Mouse (Mus musculus): Measurements from ENCODE around the gene Gm5796. TPM values are rescaled to one million over a fixed set of nuclear protein-coding genes. Genes with fewer than 3 reads are reported as not detected.
"Not testable (repeated sequence)": the region's sequence is repeated elsewhere in the genome, so short reads cannot be mapped to it uniquely, and the experiment has no call there.

Gene Gm5796
- not detected in 2 replicates for polyA plus RNA-seq (2015; fragmentation: Nextera tagmentation; extraction: Ambion mirVana)

GRCm38 (mm10) chr14:4023641-4024040 lies at the start of gene Gm5796:
Gene Gm5796 (plus strand): TSS chr14:4023941.
- not testable (repeated sequence) for H3K9me3 ChIP-seq (ENCODE audit: control insufficient read depth, low read length); H3K4me3 ChIP-seq (ENCODE audit: low read length); H3K27me3 ChIP-seq (ENCODE audit: control insufficient read depth, insufficient read depth, low read depth, low read length); H3K36me3 ChIP-seq (ENCODE audit: control insufficient read depth, insufficient read depth, low read length); H3K9ac ChIP-seq (ENCODE audit: low read length); H3K27ac ChIP-seq (ENCODE audit: low read length); H3K4me1 ChIP-seq (replicated peaks; ENCODE audit: control insufficient read depth, insufficient read depth, low read length); ATAC-seq (ENCODE audit: low read depth); H3K4me2 ChIP-seq (ENCODE audit: low read depth, low read length)
- 80% methylated on average over 1 of the region's 3 CpGs for WGBS

- H3K27ac ChIP-seq (ENCODE audit: low read length); H3K4me3 ChIP-seq (ENCODE audit: low read length); H3K4me2 ChIP-seq (ENCODE audit: low read depth, low read length); H3K9me3 ChIP-seq (ENCODE audit: control insufficient read depth, low read length); H3K36me3 ChIP-seq (ENCODE audit: control insufficient read depth, insufficient read depth, low read length); ATAC-seq (ENCODE audit: low read depth); H3K4me1 ChIP-seq (replicated peaks; ENCODE audit: control insufficient read depth, insufficient read depth, low read length); H3K27me3 ChIP-seq (ENCODE audit: control insufficient read depth, insufficient read depth, low read depth, low read length); H3K9ac ChIP-seq (ENCODE audit: low read length): not testable (repeated sequence)
- 71% methylated on average over 1 of the region's 3 CpGs for WGBS
These were observed 25.6 kb upstream of the Gm5796 start, which contains the start of gene Gm3099 for GRCm38 (mm10) chr14:3998094-3998493. Gene Gm3099 (plus strand): TSS chr14:3998394.

- WGBS: 61% methylated on average over 2 of the region's 3 CpGs
- H3K4me3 ChIP-seq (ENCODE audit: low read length); H3K4me1 ChIP-seq (replicated peaks; ENCODE audit: control insufficient read depth, insufficient read depth, low read length); H3K9me3 ChIP-seq (ENCODE audit: control insufficient read depth, low read length); H3K4me2 ChIP-seq (ENCODE audit: low read depth, low read length); H3K36me3 ChIP-seq (ENCODE audit: control insufficient read depth, insufficient read depth, low read length); ATAC-seq (ENCODE audit: low read depth); H3K27ac ChIP-seq (ENCODE audit: low read length); H3K9ac ChIP-seq (ENCODE audit: low read length); H3K27me3 ChIP-seq (ENCODE audit: control insufficient read depth, insufficient read depth, low read depth, low read length): not testable (repeated sequence)
These were observed 60.1 kb downstream of the Gm5796 start, which contains the start of gene Gm3115 for GRCm38 (mm10) chr14:4083820-4084219. Gene Gm3115 (plus strand): TSS chr14:4084120.

Other genes starting within 250 kb of the Gm5796 start
- gene Gm3002, start 213.9 kb upstream of the Gm5796 start, polyA plus RNA-seq (2015; fragmentation: Nextera tagmentation; extraction: Ambion mirVana): 0.26 TPM in 2 replicates
- not detected in 2 replicates for gene Gm3033, start 177.7 kb upstream of the Gm5796 start, polyA plus RNA-seq (2015; fragmentation: Nextera tagmentation; extraction: Ambion mirVana)
- gene Gm2916, start 139.8 kb upstream of the Gm5796 start, polyA plus RNA-seq (2015; fragmentation: Nextera tagmentation; extraction: Ambion mirVana): not detected in 2 replicates
- not detected in 2 replicates for gene Gm3029, start 92.2 kb upstream of the Gm5796 start, polyA plus RNA-seq (2015; fragmentation: Nextera tagmentation; extraction: Ambion mirVana)
- not detected in 2 replicates for gene Gm3095, start 60.4 kb upstream of the Gm5796 start, polyA plus RNA-seq (2015; fragmentation: Nextera tagmentation; extraction: Ambion mirVana)
- not detected in 2 replicates for gene Gm3099, start 25.5 kb upstream of the Gm5796 start, polyA plus RNA-seq (2015; fragmentation: Nextera tagmentation; extraction: Ambion mirVana)
- gene Gm3115, start 60.2 kb downstream of the Gm5796 start, polyA plus RNA-seq (2015; fragmentation: Nextera tagmentation; extraction: Ambion mirVana): not detected in 2 replicates
- gene Gm8108, start 86.6 kb downstream of the Gm5796 start, polyA plus RNA-seq (2015; fragmentation: Nextera tagmentation; extraction: Ambion mirVana): 0.16 and 0.36 TPM in 2 replicates
- gene Gm3127, start 141.1 kb downstream of the Gm5796 start, polyA plus RNA-seq (2015; fragmentation: Nextera tagmentation; extraction: Ambion mirVana): not detected in 2 replicates
- 0.23 and 0.33 TPM in 2 replicates for gene Gm2974, start 158.6 kb downstream of the Gm5796 start, polyA plus RNA-seq (2015; fragmentation: Nextera tagmentation; extraction: Ambion mirVana)
- gene Gm3138, start 225.7 kb downstream of the Gm5796 start, polyA plus RNA-seq (2015; fragmentation: Nextera tagmentation; extraction: Ambion mirVana): not detected in 2 replicates

Measured in lung, embryonic 16.5 days (tissue).